Mouse (Mus musculus) neural tube, embryonic 11.5 days (tissue): ENCODE measurements around the gene Glrx2. TPM values are rescaled to one million over a fixed set of nuclear protein-coding genes. Genes with fewer than 3 reads are reported as not detected.

Source experiments
- polyA plus RNA-seq: library from polyadenylated mRNA; unstranded; fragments of >200 nt; fragmentation: Nextera tagmentation; extraction: Ambion mirVana; gene quantifications from 2 replicates; pipeline ENCODE4 v1.2.1, GENCODE M21; 2014

Gene Glrx2
- polyA plus RNA-seq, 1 experiment from 2014 or later = 73.6 TPM

Other genes with a start within 250 kb of the Glrx2 start
- gene B3galt2, start 75.7 kb upstream of the Glrx2 start, polyA plus RNA-seq = 1.3 TPM in 2 replicates
- gene Cdc73, start 13.4 kb upstream of the Glrx2 start, polyA plus RNA-seq = 23.2 and 23.3 TPM in 2 replicates
- 33.3 and 37.6 TPM in 2 replicates for gene Trove2, start 60.7 kb downstream of the Glrx2 start, polyA plus RNA-seq
- 74.4 and 77.7 TPM in 2 replicates for gene Uchl5, start 60.9 kb downstream of the Glrx2 start, polyA plus RNA-seq